Mouse (Mus musculus) heart, embryonic 15.5 days (tissue): ENCODE measurements around the gene Myo6. TPM values are rescaled to one million over a fixed set of nuclear protein-coding genes. Genes with fewer than 3 reads are reported as not detected.

ENCODE experiments used
- ATAC-seq: fragments of 200-750 bp; cut with Nextera tagmentation; replicated peaks from 2 replicates; pipeline ENCODE4 v1.8.0; 2017; ENCODE audit warnings: low read depth, moderate TSS enrichment; ENCODE audit not compliant: insufficient number of reproducible peaks, insufficient read depth, low FRiP score
- H3K27ac ChIP-seq: fragments of 300-500 bp; sonication (generic); 2 replicates; pipeline ENCODE4 v1.5.1; 2015; ENCODE audit warnings: mild to moderate bottlenecking, inconsistent platforms
- H3K27me3 ChIP-seq: fragments of 300-500 bp; sonication (generic); 2 replicates; pipeline ENCODE4 v1.6.1; 2015; ENCODE audit warnings: inconsistent platforms
- H3K36me3 ChIP-seq: fragments of 300-500 bp; sonication (generic); 2 replicates; pipeline ENCODE4 v1.6.1; 2015; ENCODE audit warnings: mild to moderate bottlenecking, inconsistent platforms
- H3K4me1 ChIP-seq: fragments of 300-500 bp; sonication (generic); replicated peaks from 2 replicates; pipeline ENCODE4 v1.6.1; 2015; ENCODE audit warnings: inconsistent platforms
- H3K4me2 ChIP-seq: fragments of 300-500 bp; sonication (generic); 2 replicates; pipeline ENCODE4 v1.6.1; 2015; ENCODE audit warnings: inconsistent platforms, mild to moderate bottlenecking, moderate library complexity
- H3K4me3 ChIP-seq: fragments of 300-500 bp; sonication (generic); 2 replicates; pipeline ENCODE4 v1.5.1; 2015; ENCODE audit warnings: mild to moderate bottlenecking, inconsistent platforms
- H3K9ac ChIP-seq: fragments of 300-500 bp; sonication (generic); 2 replicates; pipeline ENCODE4 v1.6.1; 2015; ENCODE audit warnings: mild to moderate bottlenecking, inconsistent platforms
- H3K9me3 ChIP-seq: fragments of 300-500 bp; sonication (generic); replicated peaks from 2 replicates; pipeline ENCODE4 v1.6.1; 2016; ENCODE audit warnings: inconsistent platforms
- WGBS: fragments of 180-500 bp; shearing (Covaris S2); methylation state at CpG from one replicate; pipeline ENCODE4 v1.1.7; 2015; ENCODE audit warnings: mixed read lengths; 5-methylcytosine and 5-hydroxymethylcytosine counted together
- polyA plus RNA-seq: library from polyadenylated mRNA; unstranded; fragments of >200 nt; fragmentation: Nextera tagmentation; extraction: Ambion mirVana; gene quantifications from 2 replicates; pipeline ENCODE4 v1.2.1, GENCODE M21; 2015

The Myo6 gene
- 9.6 and 10.2 TPM in 2 replicates for polyA plus RNA-seq

- Histone ChIP-seq H3K27ac (peak within 1 kb of the TSS; percentile 92), H3K27me3 (no peaks in the 10 kb centered on the region), H3K4me3 (peak within 1 kb of the TSS; percentile 72), H3K9me3 (no peaks in the 10 kb centered on the region), H3K36me3 (no peaks in the 10 kb centered on the region), H3K9ac (peak within 1 kb of the TSS; percentile 81), H3K4me1 (peaks cover 10% of the 10 kb centered on the region; the same call in 1 of the 2 replicates), H3K4me2 (peak within 1 kb of the TSS; percentile 85)
- peak; percentile 99 for ATAC-seq
- under 1% methylated on average over 69 of the region's 69 CpGs for WGBS
Measured at GRCm38 (mm10) chr9:80164611-80165474, at the start of gene Myo6. Myo6 (plus strand) TSS chr9:80165031.

GRCm38 (mm10) chr9:80145992-80146587 is 18.7 kb upstream of the Myo6 start:
- Histone ChIP-seq H3K36me3 (peaks cover 40% of the 10 kb centered on the region), H3K27ac (peak overlapping the region; percentile 31), H3K4me2 (no peak overlapping the region), H3K9ac (no peak overlapping the region), H3K27me3 (no peaks in the 10 kb centered on the region), H3K9me3 (no peaks in the 10 kb centered on the region), H3K4me3 (no peak overlapping the region), H3K4me1 (no peaks in the 10 kb centered on the region)
- WGBS: 46% methylated on average over 10 of the region's 10 CpGs
- ATAC-seq: 0 out of 2 replicates have a peak, but pooled peaks have one; percentile 27

- H3K36me3 ChIP-seq: peaks cover 21% of the 10 kb centered on the region
- H3K9ac ChIP-seq: no peak overlapping the region
- no peak overlapping the region for H3K4me2 ChIP-seq
- H3K4me1 ChIP-seq: no peaks in the 10 kb centered on the region
- WGBS: 76% methylated on average over 5 of the region's 5 CpGs
- no peaks in the 10 kb centered on the region for H3K27me3 ChIP-seq
- H3K27ac ChIP-seq: no peak overlapping the region
- ATAC-seq: no peak
- H3K9me3 ChIP-seq: no peaks in the 10 kb centered on the region
- no peak overlapping the region for H3K4me3 ChIP-seq
Measured at GRCm38 (mm10) chr9:80149594-80149993, 15.2 kb upstream of the Myo6 start.

- Histone ChIP-seq H3K36me3 (peaks cover 10% of the 10 kb centered on the region; the same call in 1 of the 2 replicates), H3K4me2 (no peak overlapping the region), H3K27ac (no peak overlapping the region), H3K4me3 (no peak overlapping the region), H3K27me3 (no peaks in the 10 kb centered on the region), H3K9ac (no peak overlapping the region), H3K9me3 (no peaks in the 10 kb centered on the region), H3K4me1 (no peaks in the 10 kb centered on the region)
- 79% methylated on average over 5 of the region's 5 CpGs for WGBS
- ATAC-seq: peak; percentile 74
Measured at GRCm38 (mm10) chr9:80155277-80155676, 9.6 kb upstream of the Myo6 start.

- Histone ChIP-seq H3K27me3 (no peaks in the 10 kb centered on the region), H3K9ac (no peak overlapping the region), H3K36me3 (peaks cover 9% of the 10 kb centered on the region; the same call in 1 of the 2 replicates), H3K4me3 (no peak overlapping the region), H3K4me2 (no peak overlapping the region), H3K4me1 (no peaks in the 10 kb centered on the region), H3K27ac (no peak overlapping the region), H3K9me3 (no peaks in the 10 kb centered on the region)
- 80% methylated on average over 5 of the region's 5 CpGs for WGBS
- ATAC-seq: no peak
Measured at GRCm38 (mm10) chr9:80156780-80157179, 8.1 kb upstream of the Myo6 start.

GRCm38 (mm10) chr9:80157840-80158465 is 6.9 kb upstream of the Myo6 start:
- no peaks in the 10 kb centered on the region for H3K4me1 ChIP-seq
- 0 out of 2 replicates have a peak, but pooled peaks cover 3% of the 10 kb centered on the region for H3K36me3 ChIP-seq
- H3K4me3 ChIP-seq: no peak overlapping the region
- WGBS: 85% methylated on average over 12 of the region's 12 CpGs
- H3K27ac ChIP-seq: no peak overlapping the region
- H3K9ac ChIP-seq: no peak overlapping the region
- no peak for ATAC-seq
- H3K27me3 ChIP-seq: no peaks in the 10 kb centered on the region
- H3K4me2 ChIP-seq: no peak overlapping the region
- H3K9me3 ChIP-seq: no peaks in the 10 kb centered on the region

- 82% methylated on average over 5 of the region's 5 CpGs for WGBS
- no peak for ATAC-seq
Measured at GRCm38 (mm10) chr9:80158937-80159336, 5.9 kb upstream of the Myo6 start.

GRCm38 (mm10) chr9:80161451-80161850 is 3.4 kb upstream of the Myo6 start:
- Histone ChIP-seq H3K4me3 (no peak overlapping the region), H3K36me3 (no peaks in the 10 kb centered on the region), H3K4me1 (peaks cover 10% of the 10 kb centered on the region; the same call in 1 of the 2 replicates), H3K9ac (no peak overlapping the region), H3K9me3 (no peaks in the 10 kb centered on the region), H3K27ac (no peak overlapping the region), H3K4me2 (no peak overlapping the region), H3K27me3 (no peaks in the 10 kb centered on the region)
- no peak for ATAC-seq
- WGBS: 76% methylated on average over 4 of the region's 4 CpGs

More at GRCm38 (mm10) chr9:80158937-80159336, 5.9 kb upstream of the Myo6 start:
- Histone ChIP-seq H3K9ac (no peak overlapping the region), H3K27ac (no peak overlapping the region), H3K9me3 (no peaks in the 10 kb centered on the region), H3K36me3 (no peaks in the 10 kb centered on the region), H3K27me3 (no peaks in the 10 kb centered on the region), H3K4me1 (peaks cover under 1% of the 10 kb centered on the region; the same call in 1 of the 2 replicates), H3K4me2 (no peak overlapping the region), H3K4me3 (no peak overlapping the region)

GRCm38 (mm10) chr9:80163126-80163723 is 1.6 kb upstream of the Myo6 start:
- H3K36me3 ChIP-seq: no peaks in the 10 kb centered on the region
- H3K27me3 ChIP-seq: no peaks in the 10 kb centered on the region
- peaks cover 10% of the 10 kb centered on the region; the same call in 1 of the 2 replicates for H3K4me1 ChIP-seq
- H3K4me2 ChIP-seq: no peak overlapping the region
- H3K4me3 ChIP-seq: no peak overlapping the region
- no peak overlapping the region for H3K9ac ChIP-seq
- no peak overlapping the region for H3K27ac ChIP-seq
- H3K9me3 ChIP-seq: no peaks in the 10 kb centered on the region
- 74% methylated on average over 4 of the region's 4 CpGs for WGBS
- ATAC-seq: no peak

GRCm38 (mm10) chr9:80164191-80164590 is 640 bp upstream of the Myo6 start:
- Histone ChIP-seq H3K4me3 (peak overlapping the region; percentile 72), H3K9me3 (no peaks in the 10 kb centered on the region), H3K9ac (peak overlapping the region; percentile 47; the same call in 1 of the 2 replicates), H3K36me3 (no peaks in the 10 kb centered on the region), H3K4me1 (peaks cover 10% of the 10 kb centered on the region; the same call in 1 of the 2 replicates), H3K27me3 (no peaks in the 10 kb centered on the region), H3K4me2 (peak overlapping the region; percentile 85), H3K27ac (peak overlapping the region; percentile 92)
- WGBS: 2% methylated on average over 13 of the region's 13 CpGs
- no peak for ATAC-seq

- no peaks in the 10 kb centered on the region for H3K27me3 ChIP-seq
- ATAC-seq: no peak
- peak overlapping the region; percentile 72 for H3K4me3 ChIP-seq
- H3K9me3 ChIP-seq: no peaks in the 10 kb centered on the region
- peak overlapping the region; percentile 81 for H3K9ac ChIP-seq
- H3K36me3 ChIP-seq: no peaks in the 10 kb centered on the region
- H3K4me1 ChIP-seq: peaks cover 10% of the 10 kb centered on the region; the same call in 1 of the 2 replicates
- peak overlapping the region; percentile 21; the same call in 1 of the 2 replicates for H3K27ac ChIP-seq
- peak overlapping the region; percentile 85 for H3K4me2 ChIP-seq
- WGBS: 24% methylated on average over 9 of the region's 9 CpGs
Measured at GRCm38 (mm10) chr9:80165690-80166089, 859 bp downstream of the Myo6 start.
